Mouse (Mus musculus) spleen, postnatal 10 days (tissue): ENCODE results near the gene Pmvk.
"Not testable (repeated sequence)": the region's sequence is repeated elsewhere in the genome, so short reads cannot be mapped to it uniquely, and the experiment has no call there.

Experiments used
- DNase-seq, 2 experiments: peaks; one replicate each; pipeline ENCODE4 v3.0.0; 2021 to 2022; ENCODE audit warnings: low spot score in 2 of 2

Pmvk gene

GRCm38 (mm10) chr3:89429021-89429420 lies 25.3 kb upstream of the Pmvk start:
- not testable (repeated sequence) for DNase-seq

GRCm38 (mm10) chr3:89430171-89431159 lies 23.9 kb upstream of the Pmvk start, which contains the start of gene Pygo2:
Gene Pygo2 (plus strand): TSS chr3:89430214.
- DNase-seq: peak; percentile 78 to 90

GRCm38 (mm10) chr3:89432606-89433005 lies 21.7 kb upstream of the Pmvk start:
- DNase-seq: no peak

- DNase-seq: no peak
These were observed 19.8 kb upstream of the Pmvk start for GRCm38 (mm10) chr3:89434532-89434931.

GRCm38 (mm10) chr3:89435041-89435440 lies 19.3 kb upstream of the Pmvk start:
- no peak for DNase-seq

- peak in 1 of 2 experiments; percentile 64 for DNase-seq
These were observed 17.9 kb upstream of the Pmvk start, which contains the start of gene Pbxip1 for GRCm38 (mm10) chr3:89436176-89437113. Gene Pbxip1 (plus strand): TSS chr3:89436706.

GRCm38 (mm10) chr3:89437269-89437668 lies 17.1 kb upstream of the Pmvk start:
- DNase-seq: no peak

GRCm38 (mm10) chr3:89440691-89441090 lies 13.7 kb upstream of the Pmvk start:
- DNase-seq: no peak

GRCm38 (mm10) chr3:89448720-89449537 lies 5.4 kb upstream of the Pmvk start:
- peak in 1 of 2 experiments; percentile 57 for DNase-seq

GRCm38 (mm10) chr3:89449541-89449940 lies 4.8 kb upstream of the Pmvk start:
- DNase-seq: peak; percentile 76 to 88

- no peak for DNase-seq
These were observed 2.4 kb upstream of the Pmvk start for GRCm38 (mm10) chr3:89451916-89452315.

- DNase-seq: no peak
These were observed 1.5 kb downstream of the Pmvk start for GRCm38 (mm10) chr3:89455786-89456285.

- peak; percentile 74 to 91 for DNase-seq
These were observed 2.7 kb downstream of the Pmvk start for GRCm38 (mm10) chr3:89456726-89457665.

GRCm38 (mm10) chr3:89458372-89458964 lies 4.1 kb downstream of the Pmvk start:
- peak in 1 of 2 experiments; percentile 51 for DNase-seq

GRCm38 (mm10) chr3:89458965-89459807 lies 4.8 kb downstream of the Pmvk start:
- DNase-seq: peak; percentile 94 to 98

GRCm38 (mm10) chr3:89468268-89468667 lies 13.9 kb downstream of the Pmvk start:
- no peak for DNase-seq

- DNase-seq: no peak
These were observed 17.9 kb downstream of the Pmvk start for GRCm38 (mm10) chr3:89472280-89472679.

GRCm38 (mm10) chr3:89473838-89474237 lies 19.5 kb downstream of the Pmvk start:
- no peak for DNase-seq
